ENCODE assay signal across 8 mouse cellular contexts in the genomic region with DNA sequence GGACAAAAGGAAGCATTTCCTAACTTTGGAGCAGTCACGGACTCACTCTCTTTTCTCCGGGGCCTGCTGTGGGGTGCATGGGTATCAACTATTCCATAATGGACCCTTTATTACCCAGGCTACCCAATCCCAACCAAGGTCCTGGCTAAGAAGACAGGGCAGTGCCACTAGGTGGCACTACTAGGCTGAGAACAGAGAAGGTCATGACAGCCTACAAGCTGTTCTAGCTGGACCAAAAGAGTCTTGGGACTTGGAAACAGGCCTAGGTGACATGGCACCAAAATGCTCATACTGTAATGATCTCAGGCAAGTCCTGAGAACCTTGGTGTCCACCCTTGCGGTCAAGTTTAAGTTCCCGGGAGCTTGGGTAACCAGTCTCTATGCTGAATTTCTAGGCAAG. TPM values are rescaled to one million over a fixed set of nuclear protein-coding genes. Genes with fewer than 3 reads are reported as not detected.
DNase-seq lines count a peak whose midpoint lies in the region; ATAC-seq lines count a peak whose summit lies in the region.
"Had no signal": no experiment of that assay in that cellular context is flagged by ENCODE, and none has a peak within 500 bp of the region (broad histone marks: within the 10 kb centered on the region; RNA-seq: fewer than 3 reads in every experiment).

No protein-coding gene starts in this region.

- peaks cover 12% of the 10 kb centered on the region for H3K36me3 ChIP-seq in hindbrain, embryonic 13.5 days
- H3K36me3 ChIP-seq: heart, embryonic 15.5 days had no signal

- no peak for ATAC-seq in hindbrain, embryonic 13.5 days (ENCODE audit: low FRiP score)

- no peak overlapping the region for H3K9ac ChIP-seq in hindbrain, embryonic 13.5 days
- H3K9ac ChIP-seq: heart, embryonic 15.5 days had no signal

- H3K4me1 ChIP-seq in hindbrain, embryonic 13.5 days (replicated peaks) = peaks cover 27% of the 10 kb centered on the region

- no peaks in the 10 kb centered on the region for H3K9me3 ChIP-seq in hindbrain, embryonic 13.5 days
- H3K9me3 ChIP-seq: heart, embryonic 15.5 days had no signal

- DNase-seq in right cerebral cortex, adult 18-20 months = peak; percentile 50
- DNase-seq in right cerebral cortex, postnatal 25 days = no peak
- peak; percentile 79 for DNase-seq in ZHBTc4 (ENCODE audit: low read depth, low spot score)
- DNase-seq in embryo, embryonic 10.5 days (ENCODE audit: low spot score) = peak; percentile 76
- peak; percentile 70 for DNase-seq in lung, postnatal 14 days
- peak; percentile 40 for DNase-seq in skeletal muscle tissue, adult 2 months (ENCODE audit: low read depth, low spot score)

- H3K4me3 ChIP-seq in hindbrain, embryonic 13.5 days = no peak overlapping the region
- H3K4me3 ChIP-seq: heart, embryonic 15.5 days had no signal

- peak overlapping the region; percentile 84 for H3K4me2 ChIP-seq in hindbrain, embryonic 13.5 days
- H3K4me2 ChIP-seq: heart, embryonic 15.5 days had no signal

- H3K27me3 ChIP-seq in hindbrain, embryonic 13.5 days = no peaks in the 10 kb centered on the region

- 58% methylated on average over 4 of the region's 4 CpGs for WGBS in hindbrain, embryonic 13.5 days

- no peak overlapping the region for H3K27ac ChIP-seq in hindbrain, embryonic 13.5 days
- H3K27ac ChIP-seq: heart, embryonic 15.5 days had no signal

RNA-seq across cellular contexts. Expression of a gene that starts 5.3 kb away (rescaled TPM):
- 26.6 and 29.0 TPM in 2 replicates for polyA plus RNA-seq in hindbrain, embryonic 13.5 days (2015; fragmentation: Nextera tagmentation; extraction: Ambion mirVana)

RNA-seq across cellular contexts. Expression of a gene that starts 5.6 kb away (rescaled TPM):
- 66.3 and 73.6 TPM in 2 replicates for polyA plus RNA-seq in hindbrain, embryonic 13.5 days (2015; fragmentation: Nextera tagmentation; extraction: Ambion mirVana)

RNA-seq across cellular contexts. Expression of a gene that starts 38.8 kb away (rescaled TPM):
- 27.9 and 32.1 TPM in 2 replicates for polyA plus RNA-seq in hindbrain, embryonic 13.5 days (2015; fragmentation: Nextera tagmentation; extraction: Ambion mirVana)
